Mouse (Mus musculus): ENCODE measurements at regions not wholly inside any gene's neighbourhood (a gene's known extent, or its start where the extent isn't known, plus 50 kb on each side); places are given as distances from the start of the nearest gene placed in this dataset.
A peak's percentile ranks its signal among the peaks of the same experiment; 100 is the strongest.

GRCm38 (mm10) chr12:107859750-107860149 is 143.7 kb downstream of the Bcl11b start:
- Histone ChIP-seq H3K9ac (ENCODE audit: low read length) (no peak overlapping the region), H3K4me1 (replicated peaks; ENCODE audit: control insufficient read depth, insufficient read depth, low read length) (peaks cover 2% of the 10 kb centered on the region; the same call in 1 of the 2 replicates), H3K36me3 (ENCODE audit: control insufficient read depth, insufficient read depth, low read length) (no peaks in the 10 kb centered on the region), H3K27me3 (ENCODE audit: control insufficient read depth, insufficient read depth, low read length) (no peaks in the 10 kb centered on the region), H3K4me3 (ENCODE audit: low read depth, low read length) (no peak overlapping the region), H3K27ac (ENCODE audit: low read depth, low read length) (no peak overlapping the region), H3K4me2 (ENCODE audit: low read depth, low read length, severe bottlenecking) (0 out of 2 replicates have a peak overlapping the region, but pooled peaks have one; percentile 5), H3K9me3 (ENCODE audit: control insufficient read depth, low read length) (no peaks in the 10 kb centered on the region)
- ATAC-seq (replicated peaks; ENCODE audit: low FRiP score): 0 out of 2 replicates have a peak, but pooled peaks have one; percentile 39
- WGBS: 7% methylated on average over 7 of the region's 8 CpGs
- DNase-seq (ENCODE audit: low spot score): peak; percentile 50

- ATAC-seq (replicated peaks; ENCODE audit: low FRiP score): no peak
Observed at GRCm38 (mm10) chr12:107860358-107860757, 143.0 kb downstream of the Bcl11b start.

More at GRCm38 (mm10) chr12:107860358-107860757, 143.0 kb downstream of the Bcl11b start:
- DNase-seq (ENCODE audit: low spot score): peak; percentile 25
- Histone ChIP-seq H3K4me1 (replicated peaks; ENCODE audit: control insufficient read depth, insufficient read depth, low read length) (peaks cover 2% of the 10 kb centered on the region; the same call in 1 of the 2 replicates), H3K9ac (ENCODE audit: low read length) (no peak overlapping the region), H3K36me3 (ENCODE audit: control insufficient read depth, insufficient read depth, low read length) (no peaks in the 10 kb centered on the region), H3K9me3 (ENCODE audit: control insufficient read depth, low read length) (no peaks in the 10 kb centered on the region), H3K4me3 (ENCODE audit: low read depth, low read length) (no peak overlapping the region), H3K4me2 (ENCODE audit: low read depth, low read length, severe bottlenecking) (no peak overlapping the region), H3K27me3 (ENCODE audit: control insufficient read depth, insufficient read depth, low read length) (no peaks in the 10 kb centered on the region), H3K27ac (ENCODE audit: low read depth, low read length) (no peak overlapping the region)
- WGBS: 84% methylated on average over 6 of the region's 6 CpGs

Measured in forebrain, embryonic 11.5 days (tissue).